Mouse (Mus musculus) NIH3T3 (cell line): ENCODE measurements at regions not wholly inside any gene's neighbourhood (a gene's known extent, or its start where the extent isn't known, plus 50 kb on each side); places are given as distances from the start of the nearest gene placed in this dataset.

Experiments
- DNase-seq: peaks from one replicate; pipeline ENCODE4 v3.0.0-alpha.2; 2012; ENCODE audit warnings: low read depth

GRCm38 (mm10) chr3:83553858-83554257, 212.3 kb upstream of the Sfrp2 start:
- no peak for DNase-seq

GRCm38 (mm10) chr3:83556788-83557515, 209.2 kb upstream of the Sfrp2 start:
- DNase-seq, result no peak

- DNase-seq, result no peak
Measured at GRCm38 (mm10) chr3:83562026-83562425, 204.1 kb upstream of the Sfrp2 start.

GRCm38 (mm10) chr3:83575526-83575925, 190.6 kb upstream of the Sfrp2 start:
- no peak for DNase-seq

- peak; percentile 8 for DNase-seq
Measured at GRCm38 (mm10) chr3:83576155-83576554, 190.0 kb upstream of the Sfrp2 start.

GRCm38 (mm10) chr3:83580766-83581165, 185.4 kb upstream of the Sfrp2 start:
- no peak for DNase-seq

GRCm38 (mm10) chr3:83582256-83582655, 183.9 kb upstream of the Sfrp2 start:
- no peak for DNase-seq

- DNase-seq, result no peak
Measured at GRCm38 (mm10) chr3:83583071-83583672, 182.9 kb upstream of the Sfrp2 start.

- no peak for DNase-seq
Measured at GRCm38 (mm10) chr3:83586086-83586485, 180.0 kb upstream of the Sfrp2 start.

- DNase-seq, result no peak
Measured at GRCm38 (mm10) chr3:83586551-83586950, 179.6 kb upstream of the Sfrp2 start.

GRCm38 (mm10) chr3:83589127-83589526, 177.0 kb upstream of the Sfrp2 start:
- no peak for DNase-seq

GRCm38 (mm10) chr3:83591206-83591605, 174.9 kb upstream of the Sfrp2 start:
- no peak for DNase-seq

GRCm38 (mm10) chr3:83593321-83593720, 172.8 kb upstream of the Sfrp2 start:
- DNase-seq, result no peak

- DNase-seq, result no peak
Measured at GRCm38 (mm10) chr3:83601506-83601905, 164.6 kb upstream of the Sfrp2 start.

- no peak for DNase-seq
Measured at GRCm38 (mm10) chr3:83609095-83609770, 156.9 kb upstream of the Sfrp2 start.

GRCm38 (mm10) chr3:83620435-83620834, 145.7 kb upstream of the Sfrp2 start:
- no peak for DNase-seq

GRCm38 (mm10) chr3:83633032-83633431, 133.1 kb upstream of the Sfrp2 start:
- DNase-seq, result no peak

- DNase-seq, result no peak
Measured at GRCm38 (mm10) chr3:83640433-83640832, 125.7 kb upstream of the Sfrp2 start.

- no peak for DNase-seq
Measured at GRCm38 (mm10) chr3:83663716-83664115, 102.4 kb upstream of the Sfrp2 start.

GRCm38 (mm10) chr3:83676147-83676546, 90.0 kb upstream of the Sfrp2 start:
- no peak for DNase-seq

- DNase-seq, result no peak
Measured at GRCm38 (mm10) chr3:83686611-83687010, 79.5 kb upstream of the Sfrp2 start.

GRCm38 (mm10) chr3:83687503-83687902, 78.6 kb upstream of the Sfrp2 start:
- DNase-seq, result no peak
